Mouse (Mus musculus) heart, adult 18-20 months (tissue): Measurements from ENCODE around the gene Asic4. TPM values are rescaled to one million over a fixed set of nuclear protein-coding genes. Genes with fewer than 3 reads are reported as not detected.

Source experiments
- total RNA-seq, 2 experiments: library from RNA; stranded (reverse); gene quantifications; 2 replicates each; pipeline ENCODE4 v1.2.3; 2021

The Asic4 gene
- total RNA-seq, 2 experiments from 2014 or later, result not detected

Other genes starting within 250 kb of the Asic4 start
- gene Glb1l, start 239.6 kb upstream of the Asic4 start, total RNA-seq, result 1 to 10 TPM; 2.0 to 2.5 TPM
- gene Stk16, start 239.6 kb upstream of the Asic4 start, total RNA-seq, result 10 to 100 TPM; 35.8 to 36.5 TPM
- 1,000 to 10,000 TPM in 1 of 2 experiments, 100 to 1,000 TPM in 1; 973 to 1,125 TPM for gene Tuba4a, start 230.6 kb upstream of the Asic4 start, total RNA-seq
- not detected for gene A630095N17Rik, start 218.3 kb upstream of the Asic4 start, total RNA-seq
- gene Dnajb2, start 214.0 kb upstream of the Asic4 start, total RNA-seq, result 100 to 1,000 TPM; 123 to 127 TPM
- 1 to 10 TPM; 1.2 to 2.0 TPM for gene Ptprn, start 185.9 kb upstream of the Asic4 start, total RNA-seq
- gene Resp18, start 172.0 kb upstream of the Asic4 start, total RNA-seq, result not detected
- gene Dnpep, start 132.4 kb upstream of the Asic4 start, total RNA-seq, result 10 to 100 TPM; 80.9 to 88.3 TPM
- gene Des, start 90.1 kb upstream of the Asic4 start, total RNA-seq, result 1,000 to 10,000 TPM; 1,347 to 1,386 TPM
- gene Speg, start 75.1 kb upstream of the Asic4 start, total RNA-seq, result 100 to 1,000 TPM; 115 TPM
- 10 to 100 TPM; 34.5 to 38.2 TPM for gene Gmppa, start 14.5 kb upstream of the Asic4 start, total RNA-seq
- gene Chpf, start 28.9 kb downstream of the Asic4 start, total RNA-seq, result 10 to 100 TPM; 22.0 to 22.4 TPM
- gene Tmem198, start 29.1 kb downstream of the Asic4 start, total RNA-seq, result under 1 TPM; 0.30 to 0.46 TPM
- gene Obsl1, start 56.0 kb downstream of the Asic4 start, total RNA-seq, result 100 to 1,000 TPM; 107 to 108 TPM
- 1 to 10 TPM; 3.0 to 3.1 TPM for gene Inha, start 56.6 kb downstream of the Asic4 start, total RNA-seq
- 10 to 100 TPM in 1 of 2 experiments, 1 to 10 TPM in 1; 6.6 to 10.9 TPM for gene Stk11ip, start 71.1 kb downstream of the Asic4 start, total RNA-seq
- gene Slc4a3, start 95.8 kb downstream of the Asic4 start, total RNA-seq, result 100 to 1,000 TPM; 249 to 266 TPM